Mouse (Mus musculus) small intestine, adult 2 months (tissue): ENCODE results near the gene Myl6b. TPM values are rescaled to one million over a fixed set of nuclear protein-coding genes. Genes with fewer than 3 reads are reported as not detected.
A peak's percentile ranks its signal among the peaks of the same experiment; 100 is the strongest.
"Not testable (repeated sequence)": the region's sequence is repeated elsewhere in the genome, so short reads cannot be mapped to it uniquely, and the experiment has no call there.

Source experiments
- H3K27ac ChIP-seq: fragments of 200-500 bp; 2 replicates; pipeline ENCODE4 v1.5.1; 2012; ENCODE audit warnings: low read depth, low read length, control low read depth, inconsistent platforms; ENCODE audit not compliant: insufficient read depth
- H3K27me3 ChIP-seq: fragments of 200-500 bp; 2 replicates; pipeline ENCODE4 v1.6.1; 2012; ENCODE audit warnings: mild to moderate bottlenecking, moderate library complexity, low read length, inconsistent platforms; ENCODE audit not compliant: control insufficient read depth, insufficient read depth
- H3K36me3 ChIP-seq: fragments of 200-500 bp; 2 replicates; pipeline ENCODE4 v1.6.1; 2012; ENCODE audit warnings: mild to moderate bottlenecking, low read length, control low read depth, inconsistent platforms; ENCODE audit not compliant: control insufficient read depth, insufficient read depth
- H3K4me1 ChIP-seq: fragments of 200-500 bp; 2 replicates; pipeline ENCODE4 v1.6.1; 2012; ENCODE audit warnings: low read length, inconsistent platforms, mixed read lengths; ENCODE audit not compliant: control insufficient read depth, insufficient read depth, insufficient read length
- H3K4me3 ChIP-seq: fragments of 200-500 bp; 2 replicates; pipeline ENCODE4 v1.5.1; 2012; ENCODE audit warnings: low read depth, mild to moderate bottlenecking, control low read depth, inconsistent platforms, low read length, moderate library complexity
- CTCF ChIP-seq: fragments of 200-500 bp; IDR thresholded peaks from 2 replicates; pipeline ENCODE4 v1.5.1; 2012; ENCODE audit warnings: low read depth, mild to moderate bottlenecking, control low read depth, inconsistent platforms, low read length, moderate library complexity, mixed read lengths; ENCODE audit not compliant: insufficient replicate concordance, insufficient read length; ENCODE audit errors: extremely low read depth
- POLR2A ChIP-seq: fragments of 200-500 bp; IDR thresholded peaks from 2 replicates; pipeline ENCODE4 v1.6.1; 2012; ENCODE audit warnings: low read depth, mild to moderate bottlenecking, control low read depth, inconsistent platforms, low read length, moderate library complexity
- WGBS: fragments of 180-500 bp; shearing (Covaris S2); methylation state at CpG from one replicate; pipeline ENCODE4 v1.1.7; 2018; 5-methylcytosine and 5-hydroxymethylcytosine counted together
- polyA plus RNA-seq: library from polyadenylated mRNA; depleted of rRNA; stranded (reverse); fragments of >200 nt; gene quantifications from 2 replicates; pipeline ENCODE4 v1.2.3, GENCODE M21; 2012

The Myl6b gene
- polyA plus RNA-seq, 1 experiment, result 1.2 TPM

DNA sequence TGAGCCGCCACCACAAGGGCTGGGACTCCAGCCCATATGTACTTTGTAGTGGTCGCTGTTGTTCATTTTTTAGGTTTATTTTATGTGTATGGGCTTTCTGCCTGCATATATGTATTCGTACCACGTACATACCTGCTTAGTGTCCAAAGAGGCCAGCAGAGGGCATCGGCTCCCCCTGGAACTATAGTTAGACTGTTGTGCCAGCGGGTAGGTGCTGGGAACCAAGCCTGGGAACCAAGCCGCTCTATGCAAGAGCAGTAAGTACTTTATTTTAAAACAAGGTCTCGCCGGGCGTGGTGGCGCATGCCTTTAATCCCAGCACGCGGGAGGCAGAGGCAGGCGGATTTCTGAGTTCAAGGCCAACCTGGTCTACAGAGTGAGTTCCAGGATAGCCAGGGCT is 7.5 kb upstream of the Myl6b start:
- 98% methylated on average over 14 of the region's 14 CpGs for WGBS
- H3K4me1 ChIP-seq, result peaks cover 13% of the 10 kb centered on the region
- H3K4me3 ChIP-seq, result no peak overlapping the region
- no peak overlapping the region for H3K27ac ChIP-seq
- no peaks in the 10 kb centered on the region for H3K27me3 ChIP-seq
- no peak for TF ChIP-seq CTCF
- no peak for TF ChIP-seq POLR2A
- peaks cover 7% of the 10 kb centered on the region for H3K36me3 ChIP-seq

- peaks cover 13% of the 10 kb centered on the region for H3K4me1 ChIP-seq
- H3K27ac ChIP-seq, H3K27me3 ChIP-seq, H3K4me3 ChIP-seq, H3K36me3 ChIP-seq: not testable (repeated sequence)
- 81% methylated on average over 5 of the region's 5 CpGs for WGBS
Observed at GRCm38 (mm10) chr10:128505371-128505667, 6.8 kb upstream of the Myl6b start.

DNA sequence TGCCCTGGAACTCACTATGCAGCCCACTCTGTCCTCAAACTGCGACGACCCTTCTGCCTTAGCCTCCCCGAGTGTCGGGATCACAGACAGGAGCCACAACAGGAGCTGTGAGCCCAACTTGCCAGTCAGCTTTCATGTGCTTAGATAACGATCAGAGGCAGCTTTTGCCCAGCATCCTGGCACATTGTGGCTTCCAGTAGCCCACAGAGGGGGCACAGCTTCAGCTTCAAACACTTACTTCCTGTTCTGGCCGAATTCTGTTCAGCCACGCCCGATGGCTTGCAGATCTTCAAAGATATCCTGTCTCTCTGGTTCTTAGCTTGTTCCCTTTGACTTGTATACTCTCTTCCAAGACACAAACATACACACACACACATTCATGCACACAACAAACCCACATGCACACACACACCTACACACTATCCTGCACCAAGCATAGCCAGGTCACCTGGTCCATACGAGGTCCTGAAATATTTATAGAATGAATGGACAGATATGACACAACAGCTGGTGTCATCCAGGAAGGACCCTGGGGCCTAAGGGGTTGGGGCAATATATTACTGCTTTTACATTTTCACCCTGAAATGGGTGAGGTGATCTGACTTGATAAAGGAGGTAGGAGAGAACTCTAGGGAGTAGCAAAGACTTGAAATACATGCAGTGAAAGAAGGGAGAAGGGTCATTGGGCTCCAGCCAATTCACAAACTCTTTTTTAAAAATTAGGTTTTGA is 6.3 kb upstream of the Myl6b start:
- Histone ChIP-seq H3K36me3 (0 out of 2 replicates have a peak, but pooled peaks cover under 1% of the 10 kb centered on the region), H3K27me3 (no peaks in the 10 kb centered on the region), H3K4me3 (no peak overlapping the region), H3K4me1 (peaks cover 13% of the 10 kb centered on the region), H3K27ac (peak overlapping the region; percentile 5; the same call in 1 of the 2 replicates)
- WGBS, result 36% methylated on average over 9 of the region's 9 CpGs
- TF ChIP-seq POLR2A (no peak), CTCF (no peak)

GRCm38 (mm10) chr10:128504012-128504411 is 5.5 kb upstream of the Myl6b start:
- TF ChIP-seq CTCF (no peak), POLR2A (no peak)
- peaks cover 13% of the 10 kb centered on the region for H3K4me1 ChIP-seq
- no peak overlapping the region for H3K4me3 ChIP-seq
- 28% methylated on average over 3 of the region's 3 CpGs for WGBS
- H3K36me3 ChIP-seq, result no peaks in the 10 kb centered on the region
- H3K27me3 ChIP-seq, result no peaks in the 10 kb centered on the region
- H3K27ac ChIP-seq, result 0 out of 2 replicates have a peak overlapping the region, but pooled peaks have one; percentile 5

- Histone ChIP-seq H3K36me3 (no peaks in the 10 kb centered on the region), H3K27me3 (no peaks in the 10 kb centered on the region), H3K27ac (no peak overlapping the region), H3K4me1 (peaks cover 13% of the 10 kb centered on the region), H3K4me3 (no peak overlapping the region)
- TF ChIP-seq POLR2A, result no peak
- no peak for TF ChIP-seq CTCF
- 82% methylated on average over 8 of the region's 8 CpGs for WGBS
Observed at GRCm38 (mm10) chr10:128503532-128503931, 5.0 kb upstream of the Myl6b start.

DNA sequence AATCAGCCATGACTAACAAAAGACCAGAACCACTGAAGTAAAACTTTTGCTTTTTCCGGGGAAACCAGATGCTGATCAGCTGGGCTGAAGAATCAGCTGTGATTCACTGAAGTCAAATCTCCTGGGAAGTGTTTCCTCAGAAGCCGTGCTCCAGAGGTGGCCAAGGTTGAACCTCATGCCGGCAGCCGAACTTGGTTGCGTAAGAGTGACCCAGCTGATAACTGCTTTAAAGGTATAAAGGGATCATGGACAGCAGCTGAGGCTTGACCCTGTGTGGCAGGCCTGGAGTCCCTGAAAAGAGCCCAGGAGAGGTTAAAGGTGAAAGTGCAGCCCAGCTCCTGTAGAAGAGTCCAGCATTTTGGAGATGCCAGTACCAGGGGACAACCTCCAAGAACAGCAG is 3.9 kb upstream of the Myl6b start:
- H3K27me3 ChIP-seq, result no peaks in the 10 kb centered on the region
- H3K27ac ChIP-seq, result peak overlapping the region; percentile 66
- H3K36me3 ChIP-seq, result no peaks in the 10 kb centered on the region
- peaks cover 13% of the 10 kb centered on the region for H3K4me1 ChIP-seq
- TF ChIP-seq POLR2A (no peak), CTCF (no peak)
- H3K4me3 ChIP-seq, result no peak overlapping the region
- WGBS, result 20% methylated on average over 5 of the region's 5 CpGs

- Histone ChIP-seq H3K27me3 (no peaks in the 10 kb centered on the region), H3K4me1 (peaks cover 14% of the 10 kb centered on the region), H3K36me3 (no peaks in the 10 kb centered on the region), H3K4me3 (peak overlapping the region; percentile 95), H3K27ac (peak overlapping the region; percentile 93)
- TF ChIP-seq POLR2A (no peak), CTCF (no peak)
- WGBS, result under 1% methylated on average over 21 of the region's 21 CpGs
Observed at GRCm38 (mm10) chr10:128499116-128499671, 709 bp upstream of the Myl6b start.
